Mouse (Mus musculus): ENCODE measurements at regions not wholly inside any gene's neighbourhood (a gene's known extent, or its start where the extent isn't known, plus 50 kb on each side); places are given as distances from the start of the nearest gene placed in this dataset.

DNA sequence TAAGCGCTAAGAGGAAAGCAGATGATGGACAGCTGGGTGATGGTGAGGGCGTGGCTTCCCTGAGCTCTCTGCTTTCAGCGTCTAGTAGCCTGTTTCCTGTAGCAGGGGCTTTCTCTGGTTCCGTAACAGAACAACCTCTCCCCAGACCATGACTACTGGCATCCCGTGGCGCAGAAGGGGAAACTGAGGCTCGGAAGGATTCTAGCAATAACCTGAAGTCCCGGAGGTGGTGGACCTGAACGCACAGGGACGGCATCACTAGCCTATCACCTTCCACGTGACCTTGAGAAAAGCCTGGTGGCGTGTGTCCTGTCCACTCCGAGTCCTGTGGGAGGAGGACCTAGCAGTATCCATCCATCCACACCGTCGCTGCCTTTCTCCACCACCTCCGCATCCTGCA lies 208.1 kb downstream of the Gm26897 start:
- no peak for ATAC-seq (replicated peaks; ENCODE audit: low read depth, poor library complexity, severe bottlenecking)

DNA sequence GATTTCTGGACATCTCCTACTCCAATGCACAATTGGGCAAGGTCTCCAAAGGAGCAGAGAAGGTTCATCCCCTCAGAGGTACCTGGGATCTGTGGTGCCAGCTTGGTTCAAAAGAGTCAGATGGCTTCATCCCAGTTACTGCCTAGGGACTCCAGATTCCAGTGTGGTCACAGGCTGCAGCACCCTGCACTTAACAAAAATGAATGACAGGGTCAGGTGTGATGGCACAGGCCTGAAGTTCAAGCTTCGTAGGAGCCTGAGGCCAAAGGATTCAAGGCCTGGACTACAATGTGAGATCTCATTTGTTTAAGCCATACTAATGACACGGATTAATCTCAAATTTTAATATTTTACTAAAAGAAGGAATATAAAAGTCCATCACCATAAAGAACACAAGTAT lies 209.1 kb downstream of the Gm26897 start:
- ATAC-seq (replicated peaks; ENCODE audit: low read depth, poor library complexity, severe bottlenecking), result no peak

DNA sequence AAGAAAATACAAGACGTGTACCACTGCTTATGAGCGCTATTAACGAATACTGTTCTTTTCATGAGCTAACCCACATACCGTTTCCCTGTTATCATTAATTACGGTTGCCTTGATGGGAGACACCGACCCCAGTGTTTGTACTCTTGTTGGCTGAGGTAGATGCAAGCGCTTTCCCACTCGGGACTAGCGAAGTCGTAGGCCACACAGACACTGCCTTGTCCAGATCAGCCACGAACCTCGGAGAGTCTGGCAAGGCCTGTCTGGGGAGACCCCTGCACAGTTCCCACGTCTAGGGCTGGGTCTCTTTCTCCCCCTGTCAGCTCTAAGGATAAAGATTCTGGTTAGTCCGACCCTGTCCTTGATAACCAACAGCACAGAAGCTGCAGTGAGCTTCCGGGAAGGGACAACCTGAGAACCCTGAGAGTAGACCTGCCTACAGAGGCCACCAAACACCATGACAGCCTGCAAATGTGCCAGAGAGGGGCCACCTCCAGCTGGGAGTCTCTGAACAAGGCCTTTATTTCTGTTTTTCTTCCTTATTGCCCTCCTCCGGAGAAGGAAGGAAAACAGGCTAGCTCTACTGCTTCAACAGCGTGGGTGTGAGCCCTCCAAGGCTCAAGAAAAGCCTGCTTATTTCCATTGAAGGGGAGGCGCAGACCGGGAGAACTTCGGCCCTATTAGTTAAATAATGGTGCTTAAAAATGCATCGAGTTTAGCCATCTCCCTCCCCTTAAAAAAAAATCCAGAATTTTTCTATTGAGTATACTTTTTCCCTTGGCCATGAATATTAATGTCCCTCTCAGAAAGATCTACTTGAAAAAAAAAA lies 209.8 kb downstream of the Gm26897 start:
- ATAC-seq (replicated peaks; ENCODE audit: low read depth, poor library complexity, severe bottlenecking), result no peak

DNA sequence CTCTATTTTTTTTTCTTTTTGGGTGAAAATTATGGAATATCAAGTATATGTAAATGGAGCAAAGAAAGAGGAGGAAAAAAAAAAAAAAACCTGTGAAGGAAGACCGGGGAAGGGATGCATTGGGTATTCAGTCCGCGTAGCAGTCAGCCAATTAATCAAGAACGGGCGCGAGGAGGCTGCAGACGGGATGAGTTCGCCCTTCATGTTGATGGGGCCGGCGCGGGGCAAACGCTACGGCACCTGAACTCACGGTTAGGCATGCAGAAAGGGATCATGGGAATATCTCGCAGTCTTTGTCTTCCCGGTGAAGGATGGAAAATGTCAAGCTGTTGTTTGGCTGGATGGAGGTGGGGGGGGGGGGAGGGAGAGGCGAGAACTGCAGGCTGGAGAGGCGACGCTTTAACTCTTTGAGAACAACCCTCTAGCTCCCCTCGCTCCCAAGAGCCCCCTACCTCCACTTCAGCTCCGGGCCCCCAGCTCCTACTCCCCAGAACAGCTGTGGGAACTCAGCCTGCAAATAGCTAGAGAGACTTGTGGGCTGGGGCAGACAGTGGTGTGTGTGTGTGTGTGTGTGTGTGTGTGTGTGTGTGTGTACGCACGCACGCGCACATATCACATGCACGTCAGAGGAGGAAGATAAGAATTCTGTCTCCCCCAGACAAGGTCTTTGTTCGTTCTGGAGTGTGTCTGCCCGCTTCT lies 210.7 kb downstream of the Gm26897 start:
- ATAC-seq (replicated peaks; ENCODE audit: low read depth, poor library complexity, severe bottlenecking), result no peak

DNA sequence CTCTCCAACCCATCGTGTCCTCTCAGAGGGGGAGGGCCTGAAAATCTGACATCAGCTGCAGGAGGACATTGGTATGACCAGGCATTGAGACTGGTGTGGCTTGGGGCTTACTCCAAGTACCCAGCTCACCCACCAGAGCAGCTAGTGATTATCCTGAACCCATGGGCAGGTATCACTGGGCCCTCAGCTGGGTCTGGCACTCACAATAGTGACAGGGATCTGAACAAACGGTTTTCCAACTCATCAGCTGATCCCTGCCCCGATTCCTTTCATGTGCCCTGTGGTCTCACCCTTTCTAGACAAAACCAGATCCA lies 211.2 kb downstream of the Gm26897 start:
- ATAC-seq (replicated peaks; ENCODE audit: low read depth, poor library complexity, severe bottlenecking), result no peak

DNA sequence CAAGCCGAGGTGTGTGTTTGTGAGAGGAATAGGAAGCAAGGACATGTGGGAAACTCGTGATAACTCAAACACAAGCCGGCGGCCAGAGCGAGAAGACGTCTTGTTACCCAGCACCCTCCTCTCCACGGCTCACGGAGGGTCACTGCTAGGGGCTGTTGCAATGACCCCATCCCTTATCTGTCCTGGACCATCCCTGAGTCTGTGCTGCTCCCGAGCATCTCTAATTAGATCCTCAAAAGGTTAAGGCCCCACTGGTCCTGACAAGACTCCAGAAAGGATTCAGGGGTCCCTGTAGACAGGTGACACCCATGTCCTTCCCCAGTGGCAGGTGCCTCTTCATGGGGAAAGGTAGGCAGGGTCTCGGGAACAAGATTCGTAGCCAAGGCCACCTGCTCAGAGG lies 212.6 kb downstream of the Gm26897 start:
- ATAC-seq (replicated peaks; ENCODE audit: low read depth, poor library complexity, severe bottlenecking), result no peak

DNA sequence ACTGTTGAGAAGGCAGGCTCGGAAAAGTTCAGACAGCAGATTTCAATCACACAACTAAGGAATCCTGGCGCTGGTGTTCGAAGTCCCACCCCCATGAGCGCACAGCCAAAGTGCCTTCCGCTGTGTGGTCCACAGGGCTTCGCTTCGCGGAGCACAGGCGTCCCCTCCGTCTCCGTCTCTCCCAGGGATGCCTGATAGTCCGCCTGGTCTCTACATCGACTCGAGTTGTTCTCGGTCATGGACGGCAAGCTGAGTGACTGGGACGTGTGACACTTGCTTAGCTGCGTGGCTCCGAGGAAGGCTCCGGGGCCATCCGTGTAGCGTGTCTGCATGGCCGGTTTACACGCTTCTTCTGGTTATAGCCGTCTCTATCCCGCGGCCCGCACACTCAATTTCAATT lies 224.0 kb downstream of the Gm26897 start:
- no peak for ATAC-seq (replicated peaks; ENCODE audit: low read depth, poor library complexity, severe bottlenecking)

DNA sequence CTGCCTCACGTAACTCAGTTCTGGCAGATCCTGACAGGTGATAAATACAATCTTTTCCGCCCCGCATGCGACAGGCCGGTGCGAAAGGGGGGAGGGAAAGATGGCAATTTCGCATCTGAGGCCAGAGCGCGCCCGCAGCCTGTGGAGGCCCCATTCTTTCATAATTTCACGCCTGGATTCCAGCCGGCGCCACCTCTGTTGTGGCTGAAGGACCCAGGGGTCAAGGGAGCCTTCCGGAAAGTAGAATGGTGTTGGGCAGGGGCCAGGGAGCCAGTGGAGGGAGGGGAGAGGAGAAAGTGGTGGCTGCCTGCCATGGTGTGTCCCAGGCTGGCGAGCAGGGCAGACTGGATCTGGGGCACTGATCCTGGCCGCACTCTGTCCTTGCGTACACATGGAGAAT lies 224.5 kb downstream of the Gm26897 start:
- ATAC-seq (replicated peaks; ENCODE audit: low read depth, poor library complexity, severe bottlenecking), result no peak

DNA sequence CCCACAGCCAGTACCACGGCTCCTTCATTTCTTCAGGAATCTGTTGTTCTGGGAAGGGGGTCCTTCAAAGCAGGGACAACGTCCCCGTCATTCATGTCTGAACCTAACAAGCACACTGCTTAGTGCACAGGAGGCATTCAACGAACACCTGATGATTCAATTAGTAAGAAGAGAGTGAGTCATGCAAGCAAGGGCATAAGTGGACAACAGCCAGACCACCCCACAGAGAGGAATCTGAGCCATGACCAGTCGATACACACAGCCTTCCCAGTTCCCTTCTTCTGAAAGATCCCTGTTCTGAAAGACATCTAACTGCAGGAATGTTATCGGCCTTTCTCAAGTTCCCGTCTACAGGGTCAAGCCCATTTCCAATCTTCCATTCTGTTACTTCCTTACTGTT lies 231.6 kb downstream of the Gm26897 start:
- no peak for ATAC-seq (replicated peaks; ENCODE audit: low read depth, poor library complexity, severe bottlenecking)

DNA sequence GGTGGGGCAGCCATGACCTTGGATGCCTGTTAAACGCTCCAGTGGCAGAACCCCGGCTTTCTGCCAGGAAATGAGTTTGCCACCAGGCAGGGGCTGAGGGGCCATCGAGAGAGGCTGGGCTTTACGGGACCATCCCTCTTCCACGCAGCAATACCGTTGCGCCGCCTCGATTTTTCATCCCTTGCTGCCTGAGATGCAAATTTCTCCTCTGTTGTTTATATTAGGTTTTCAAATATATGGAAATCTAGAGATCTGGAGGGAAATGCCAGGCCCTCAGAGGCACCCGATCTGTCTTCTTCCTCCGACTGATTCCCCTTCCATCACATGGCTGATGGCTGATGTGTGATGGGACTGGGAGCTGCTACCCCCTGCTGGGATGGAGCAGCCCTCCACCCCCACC lies 234.4 kb downstream of the Gm26897 start:
- no peak for ATAC-seq (replicated peaks; ENCODE audit: low read depth, poor library complexity, severe bottlenecking)

DNA sequence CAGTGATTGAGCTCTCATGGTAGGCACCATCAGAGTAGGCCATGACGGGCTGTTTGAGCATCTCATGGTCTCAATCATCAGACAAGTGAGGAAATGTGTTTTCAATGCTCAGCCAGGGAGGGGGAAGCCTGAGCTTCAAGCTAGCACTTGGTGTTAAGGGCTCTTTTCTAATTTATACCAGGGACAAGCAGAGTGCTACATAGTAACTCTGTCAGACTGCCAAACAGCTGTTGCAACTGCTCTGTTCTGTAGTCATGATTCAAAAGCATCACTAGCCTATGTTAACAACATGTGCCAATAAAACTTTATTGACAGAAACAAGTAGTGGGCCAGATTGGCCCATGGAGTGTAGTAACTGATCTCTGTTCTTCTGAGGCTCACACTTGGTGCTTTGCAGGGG lies 235.0 kb downstream of the Gm26897 start:
- ATAC-seq (replicated peaks; ENCODE audit: low read depth, poor library complexity, severe bottlenecking), result no peak

DNA sequence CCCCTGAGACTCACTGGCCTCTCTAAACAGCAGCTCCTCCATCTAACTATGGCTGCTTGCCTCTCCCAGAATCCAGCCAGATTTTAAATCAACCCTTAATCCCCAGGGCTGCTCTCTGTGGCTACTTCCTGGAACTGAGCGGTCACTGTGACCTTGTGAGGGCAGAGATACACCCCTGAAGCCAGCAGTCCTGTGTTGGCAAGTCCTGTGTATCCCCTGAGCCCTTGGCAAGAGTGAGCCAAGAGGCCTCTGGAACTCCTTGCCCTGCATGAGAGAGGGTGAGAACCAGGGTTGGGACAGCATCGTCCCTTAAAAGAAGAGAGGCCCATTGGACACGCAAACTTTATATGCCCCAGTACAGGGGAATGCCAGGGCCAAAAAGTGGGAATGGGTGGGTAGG lies 237.5 kb downstream of the Gm26897 start:
- ATAC-seq (replicated peaks; ENCODE audit: low read depth, poor library complexity, severe bottlenecking), result no peak

DNA sequence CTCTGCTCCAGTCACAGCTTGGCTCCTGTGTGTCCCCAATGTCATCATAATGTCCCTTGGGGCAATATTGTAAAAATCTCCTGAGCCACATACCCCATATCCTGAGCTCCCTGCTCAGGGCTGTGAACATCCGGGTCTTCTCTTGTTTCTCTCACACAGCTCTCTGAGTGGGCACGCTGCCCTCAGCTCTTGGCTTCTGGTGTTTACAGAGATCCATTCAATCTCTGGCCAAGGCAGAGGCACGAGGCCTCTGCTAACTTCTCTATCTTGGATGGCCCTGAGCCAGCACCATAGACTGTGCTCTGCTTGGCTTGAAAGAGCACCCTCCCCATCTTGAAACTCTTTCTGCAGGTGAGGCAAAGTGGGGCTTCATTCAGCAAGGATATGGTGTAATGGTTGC lies 238.2 kb downstream of the Gm26897 start:
- ATAC-seq (replicated peaks; ENCODE audit: low read depth, poor library complexity, severe bottlenecking), result no peak

DNA sequence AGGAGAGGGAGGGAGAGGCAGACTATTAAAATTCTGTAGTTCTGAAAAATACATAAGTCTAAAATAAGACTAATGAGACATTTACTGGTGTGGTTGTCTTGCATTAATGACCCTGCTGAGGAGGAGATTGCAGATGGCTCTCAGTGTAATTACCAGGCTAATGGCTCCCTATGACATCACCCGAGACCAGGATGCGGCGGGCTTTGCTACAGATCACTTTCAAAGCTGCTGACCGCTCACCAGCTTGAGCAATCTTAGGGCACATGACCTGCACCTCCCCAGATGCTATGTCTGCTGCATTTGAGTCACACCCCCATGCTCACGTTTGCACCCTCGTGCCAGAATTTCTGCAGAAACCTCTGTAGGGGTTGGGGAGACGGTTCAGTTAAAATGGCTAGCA lies 242.0 kb downstream of the Gm26897 start:
- ATAC-seq (replicated peaks; ENCODE audit: low read depth, poor library complexity, severe bottlenecking), result no peak

DNA sequence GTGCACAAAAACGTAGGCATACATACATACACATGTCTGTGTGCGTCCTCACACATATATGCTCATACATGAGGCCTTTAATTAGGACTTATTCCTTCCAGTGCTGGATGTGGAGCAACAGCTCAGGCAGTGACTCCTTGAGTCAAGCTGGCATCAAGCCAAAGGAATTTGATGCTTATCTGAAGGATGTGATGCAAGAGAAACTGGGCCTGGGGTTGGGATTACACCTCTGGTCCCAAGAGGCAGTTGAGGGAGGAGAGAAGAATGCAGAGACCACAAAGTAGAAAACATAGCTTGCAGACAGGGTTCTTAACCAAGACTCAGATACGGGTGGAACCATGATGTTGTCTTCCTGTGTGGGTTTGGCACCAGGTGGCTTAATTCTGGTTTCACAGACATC lies 245.9 kb downstream of the Gm26897 start:
- no peak for ATAC-seq (replicated peaks; ENCODE audit: low read depth, poor library complexity, severe bottlenecking)

DNA sequence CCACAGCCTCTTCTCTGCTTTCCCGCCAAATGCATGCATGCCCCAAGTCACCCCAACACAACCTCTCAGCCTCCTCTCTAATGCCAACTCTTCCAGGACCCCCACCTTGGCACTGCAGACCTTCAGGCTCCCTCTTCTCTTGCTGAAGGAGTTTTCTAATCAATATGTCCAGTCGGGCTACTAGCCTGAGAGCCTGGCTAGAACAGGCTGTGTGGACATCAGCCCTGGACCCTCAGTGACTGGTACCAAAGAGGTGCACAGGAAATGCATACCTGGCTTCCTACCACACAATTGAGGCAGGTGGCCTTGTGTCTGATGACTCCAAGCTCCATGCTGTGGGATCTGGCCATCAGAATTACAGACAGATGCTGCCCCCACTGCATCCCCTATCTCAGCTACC lies 248.4 kb downstream of the Gm26897 start:
- ATAC-seq (replicated peaks; ENCODE audit: low read depth, poor library complexity, severe bottlenecking), result no peak

DNA sequence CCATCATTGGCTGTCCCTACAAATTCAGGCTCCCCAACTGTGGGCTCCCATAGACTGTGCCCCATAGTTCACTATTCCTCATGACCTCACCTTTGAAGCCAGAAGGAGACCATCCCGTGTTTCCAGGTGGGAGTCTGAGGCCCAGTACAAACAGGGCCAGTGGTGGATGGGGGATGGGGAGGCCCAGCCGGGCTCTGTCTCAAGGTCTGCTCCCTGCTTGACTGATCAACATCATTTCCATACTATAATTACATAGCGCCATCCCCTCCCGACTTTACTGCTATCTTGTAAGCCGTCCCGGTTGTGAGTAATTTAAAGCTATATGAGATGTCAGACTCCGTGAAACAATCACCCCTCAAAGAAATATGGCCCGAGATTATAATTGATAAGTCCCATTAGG lies 252.3 kb downstream of the Gm26897 start:
- ATAC-seq (replicated peaks; ENCODE audit: low read depth, poor library complexity, severe bottlenecking), result no peak

DNA sequence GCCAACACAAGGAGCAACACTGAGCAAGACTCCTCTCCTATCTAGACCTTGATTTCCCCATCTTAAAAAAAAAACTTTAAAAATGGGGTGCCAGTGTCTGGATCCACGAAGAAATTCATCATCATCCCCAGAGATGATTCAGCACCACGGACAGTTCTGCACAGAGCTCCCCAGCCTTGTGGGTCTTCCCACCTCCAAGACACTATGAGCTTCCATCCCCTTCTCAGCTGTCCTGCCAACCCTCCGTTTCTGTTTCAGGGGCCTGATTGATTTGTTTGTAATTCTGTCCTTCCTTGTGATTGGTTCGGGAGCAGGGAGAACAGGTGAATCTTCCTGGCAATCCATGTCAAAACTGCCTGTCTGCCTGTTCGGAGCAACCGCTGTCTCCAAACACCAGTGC lies 253.3 kb downstream of the Gm26897 start:
- ATAC-seq (replicated peaks; ENCODE audit: low read depth, poor library complexity, severe bottlenecking), result no peak

DNA sequence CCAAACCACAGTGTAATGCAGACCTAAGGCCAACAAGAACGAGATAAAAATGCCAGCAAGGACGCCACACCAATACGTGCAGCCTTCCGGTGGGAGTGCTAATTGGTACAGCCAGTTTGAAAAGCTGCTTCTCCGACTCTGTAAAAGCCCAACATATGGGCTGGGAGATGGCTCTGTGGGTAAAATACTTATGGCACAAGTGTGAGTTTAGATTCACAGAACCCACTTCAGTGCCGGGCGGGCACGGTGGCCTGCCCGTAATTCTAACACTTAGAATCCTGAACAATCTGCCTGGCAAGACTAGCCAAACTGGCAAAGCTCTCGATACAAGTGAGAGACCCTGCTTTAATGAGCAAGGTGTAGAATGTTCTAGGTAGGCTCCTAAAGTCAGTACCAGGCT lies 258.1 kb downstream of the Gm26897 start:
- ATAC-seq (replicated peaks; ENCODE audit: low read depth, poor library complexity, severe bottlenecking), result no peak

DNA sequence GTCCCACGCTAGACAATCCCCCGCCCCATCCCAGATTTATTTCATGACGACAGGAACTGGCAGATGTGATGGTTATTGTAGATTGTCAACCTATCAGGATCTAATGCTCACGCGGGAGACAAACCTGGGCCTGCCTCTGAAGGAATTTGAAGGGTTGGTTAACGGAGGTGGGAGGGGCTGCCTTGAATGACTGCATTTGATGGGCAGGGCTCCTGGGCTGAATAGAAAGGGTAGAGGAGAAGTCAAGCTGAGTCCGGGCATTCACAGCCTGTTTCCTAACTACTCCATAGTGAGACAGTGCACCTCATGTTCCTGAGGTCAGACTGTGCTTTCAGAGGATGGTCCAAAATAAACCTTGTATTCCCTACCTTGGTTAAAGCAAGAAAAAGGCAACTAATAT lies 259.1 kb downstream of the Cryba4 start:
- ATAC-seq (replicated peaks; ENCODE audit: low read depth, poor library complexity, severe bottlenecking), result no peak

DNA sequence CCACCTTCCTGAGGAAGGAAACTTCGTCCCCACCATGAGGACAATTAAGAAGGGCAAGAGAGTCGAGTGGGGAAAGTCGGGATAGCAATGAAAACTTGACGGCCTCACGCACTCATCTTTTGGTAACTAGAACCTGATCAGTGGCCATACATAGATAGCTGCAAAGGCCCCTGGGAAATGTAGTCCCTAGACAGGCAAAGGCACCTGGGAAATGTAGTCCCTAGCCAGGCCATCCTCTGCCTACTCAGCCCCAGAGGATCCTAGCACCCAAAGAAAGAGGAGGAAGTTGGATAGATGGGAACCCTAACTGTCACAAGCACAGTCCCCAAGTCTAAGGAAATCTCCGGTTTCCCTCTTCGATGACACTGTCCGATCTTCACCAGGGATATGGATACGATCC lies 258.4 kb downstream of the Cryba4 start:
- ATAC-seq (replicated peaks; ENCODE audit: low read depth, poor library complexity, severe bottlenecking), result no peak

DNA sequence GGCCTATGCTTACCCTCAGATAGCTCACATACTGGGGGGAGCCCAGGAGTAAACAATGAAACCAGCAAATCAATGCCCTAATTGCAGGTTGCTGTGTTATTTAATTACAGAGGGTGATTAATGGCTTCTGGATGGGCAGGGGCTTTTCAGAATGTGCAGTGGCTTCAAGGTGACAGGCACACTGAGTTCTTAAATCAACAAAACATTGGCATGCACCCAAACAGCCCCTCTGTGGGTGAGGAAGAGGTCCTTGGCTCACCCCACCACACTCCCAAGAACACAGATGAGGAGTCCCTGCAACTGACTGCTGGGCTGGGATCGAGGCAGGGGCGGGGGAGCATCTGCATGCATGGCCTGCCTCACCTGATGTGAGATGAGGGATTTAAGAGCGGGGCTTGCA lies 255.5 kb downstream of the Cryba4 start:
- ATAC-seq (replicated peaks; ENCODE audit: low read depth, poor library complexity, severe bottlenecking), result no peak
